In genomic region chr4:119672685-119673084, GRCm38 (mm10) we compare ENCODE assay signal across 12 mouse cellular contexts. TPM values are rescaled to one million over a fixed set of nuclear protein-coding genes. Genes with fewer than 3 reads are reported as not detected.
DNase-seq lines count a peak whose midpoint lies in the region; ATAC-seq and TF ChIP-seq lines count a peak whose summit lies in the region.
"Had no signal": no experiment of that assay in that cellular context is flagged by ENCODE, and none has a peak within 500 bp of the region (broad histone marks: within the 10 kb centered on the region; RNA-seq: fewer than 3 reads in every experiment).

No protein-coding gene starts in this region.

- H3K27me3 ChIP-seq in hindbrain, postnatal 0 days (ENCODE audit: insufficient read depth, low read length), result no peaks in the 10 kb centered on the region
- H3K27me3 ChIP-seq in hindbrain, embryonic 11.5 days (ENCODE audit: control insufficient read depth, insufficient read depth, low read length), result no peaks in the 10 kb centered on the region
- no peaks in the 10 kb centered on the region for H3K27me3 ChIP-seq in CH12.LX (replicated peaks)

- no peaks in the 10 kb centered on the region for H3K36me3 ChIP-seq in hindbrain, postnatal 0 days (ENCODE audit: insufficient read depth, low read length)
- H3K36me3 ChIP-seq in hindbrain, embryonic 11.5 days (ENCODE audit: control insufficient read depth, insufficient read depth, low read length), result no peaks in the 10 kb centered on the region
- no peaks in the 10 kb centered on the region for H3K36me3 ChIP-seq in CH12.LX (replicated peaks in 1 of 2; ENCODE audit: control insufficient read depth in 1 of 2, insufficient read depth in 1 of 2, low read length in 1 of 2)

- no peaks in the 10 kb centered on the region for H3K9me3 ChIP-seq in hindbrain, postnatal 0 days (ENCODE audit: low read length)
- H3K9me3 ChIP-seq in hindbrain, embryonic 11.5 days (ENCODE audit: control insufficient read depth, low read length), result no peaks in the 10 kb centered on the region
- no peaks in the 10 kb centered on the region for H3K9me3 ChIP-seq in CH12.LX (replicated peaks; ENCODE audit: low read length)

- DNase-seq in hindbrain, postnatal 0 days (ENCODE audit: low spot score), result peak; percentile 47
- no peak for DNase-seq in hindbrain, embryonic 11.5 days (ENCODE audit: low spot score)
- DNase-seq in 416B (ENCODE audit: low read depth), result peak; percentile 11
- peak; percentile 57 for DNase-seq in CH12.LX (ENCODE audit: extremely low read depth)
- no peak for DNase-seq in spleen, postnatal 4 days (ENCODE audit: low spot score in 2 of 2)
- no peak for DNase-seq in yolk sac, embryonic 10.5 days (ENCODE audit: low spot score)
- DNase-seq: heart, adult 18-20 months; kidney, adult 18-20 months; lung, adult 2 months had no signal

- no peak overlapping the region for H3K27ac ChIP-seq in hindbrain, postnatal 0 days
- H3K27ac ChIP-seq in hindbrain, embryonic 11.5 days (ENCODE audit: low read depth, low read length), result no peak overlapping the region
- H3K27ac ChIP-seq in CH12.LX (ENCODE audit: insufficient read depth, low read depth), result no peak overlapping the region

- peaks cover 6% of the 10 kb centered on the region; the same call in 1 of the 2 replicates for H3K4me1 ChIP-seq in hindbrain, postnatal 0 days (ENCODE audit: insufficient read depth, low read length)
- no peaks in the 10 kb centered on the region for H3K4me1 ChIP-seq in hindbrain, embryonic 11.5 days (replicated peaks; ENCODE audit: control insufficient read depth, insufficient read depth, low read length)
- peaks cover 24 to 68% of the 10 kb centered on the region in 2 experiments for H3K4me1 ChIP-seq in CH12.LX (ENCODE audit: control insufficient read depth in 1 of 2, insufficient read depth in 2 of 2)

- no peak overlapping the region for H3K4me3 ChIP-seq in hindbrain, postnatal 0 days (ENCODE audit: low read length)
- no peak overlapping the region for H3K4me3 ChIP-seq in hindbrain, embryonic 11.5 days (ENCODE audit: low read depth, low read length)
- no peak overlapping the region for H3K4me3 ChIP-seq in CH12.LX (replicated peaks in 1 of 3; ENCODE audit: low read depth in 2 of 3, low read length in 2 of 3, poor library complexity in 1 of 3)
- H3K4me3 ChIP-seq: myocyte had no signal

- 35% methylated on average over 5 of the region's 5 CpGs for WGBS in hindbrain, postnatal 0 days
- WGBS in hindbrain, embryonic 11.5 days, result 42% methylated on average over 5 of the region's 5 CpGs

- TF ChIP-seq CTCF in hindbrain, postnatal 0 days (IDR thresholded peaks at IDR 0.05; ENCODE audit: low read depth), result peak; percentile 58
- peak in 1 of 2 experiments; percentile 67; a peak in 2 of 4 replicates for TF ChIP-seq CTCF in CH12.LX (conservative IDR thresholded peaks at IDR 0.05 in 1 of 2, IDR thresholded peaks at IDR 0.05 in 1 of 2; ENCODE audit: low read depth in 2 of 2, low read length in 2 of 2)

- dilution Hi-C loops in CH12.LX (cut with MboI; ENCODE audit: extremely low pct_ligation_motif_present, extremely low pct_unique_long_range_greater_than_20kb, low sequenced_read_pairs), result no loop called here

- no peak for TF ChIP-seq EP300 in CH12.LX (IDR thresholded peaks at IDR 0.05; ENCODE audit: low read length)

- no peak overlapping the region for H3K4me2 ChIP-seq in hindbrain, postnatal 0 days (ENCODE audit: low read depth, low read length)
- H3K4me2 ChIP-seq in hindbrain, embryonic 11.5 days (replicated peaks; ENCODE audit: low read depth, low read length), result no peak overlapping the region
- no peak overlapping the region for H3K4me2 ChIP-seq in CH12.LX (ENCODE audit: insufficient read depth, low read depth, poor library complexity, severe bottlenecking)

- no peak overlapping the region for H3K9ac ChIP-seq in hindbrain, postnatal 0 days (replicated peaks; ENCODE audit: low read length)
- H3K9ac ChIP-seq in hindbrain, embryonic 11.5 days (ENCODE audit: low read depth, low read length), result no peak overlapping the region
- H3K9ac ChIP-seq in CH12.LX (ENCODE audit: insufficient read depth, low read depth), result no peak overlapping the region

- in situ Hi-C loops in CH12.LX (cut with MboI; ENCODE audit: low pct_ligation_motif_present, low pct_unique_long_range_greater_than_20kb, low sequenced_read_pairs), result loop anchor here (25.0 kb wide), 1 partner anchor 410 kb away; the partner anchor contains the start of gene Cldn19

- TF ChIP-seq RAD21 in CH12.LX (IDR thresholded peaks at IDR 0.05; ENCODE audit: low read depth, low read length), result peak; percentile 48

- TF ChIP-seq POLR2A in CH12.LX (IDR thresholded peaks at IDR 0.05; ENCODE audit: low read depth, low read length), result no peak

- no peaks in the 10 kb centered on the region for H3K79me2 ChIP-seq in CH12.LX (replicated peaks; ENCODE audit: control insufficient read depth, extremely low read depth, insufficient read depth, poor library complexity, severe bottlenecking)

- ATAC-seq in hindbrain, postnatal 0 days, result no peak
- no peak for ATAC-seq in hindbrain, embryonic 11.5 days (ENCODE audit: low FRiP score)
- ATAC-seq in megakaryocyte progenitor cell, adult 5-6 weeks (replicated peaks; ENCODE audit: poor library complexity), result peak; percentile 55

TF ChIP-seq in CH12.LX, 34 proteins besides CTCF, POLR2A, EP300 and RAD21:
- TF ChIP-seq IRF4 (IDR thresholded peaks at IDR 0.05; ENCODE audit: low read depth, low read length) (0 out of 2 replicates have a peak, but pooled peaks have one; percentile 24), USF1 (IDR thresholded peaks at IDR 0.05; ENCODE audit: low read depth, low read length) (no peak), SMC3 (IDR thresholded peaks at IDR 0.05; ENCODE audit: low read depth, low read length) (peak; percentile 62), MEF2A (IDR thresholded peaks at IDR 0.05; ENCODE audit: borderline replicate concordance, low read depth, low read length) (0 out of 2 replicates have a peak, but pooled peaks have one; percentile 26)

RNA-seq across cellular contexts. Expression of gene Guca2b, which starts 13.9 kb away (rescaled TPM):
- total RNA-seq in hindbrain, postnatal 0 days (2014; rRNA removed), result not detected in 2 replicates
- polyA plus RNA-seq in hindbrain, postnatal 0 days (2015; fragmentation: Nextera tagmentation; extraction: Ambion mirVana), result not detected in 2 replicates
- polyA plus RNA-seq in hindbrain, embryonic 11.5 days (2014; fragmentation: Nextera tagmentation; extraction: Ambion mirVana), result not detected in 2 replicates
- total RNA-seq in CH12.LX (2012; rRNA removed), result 2.3 TPM in 2 replicates
- total RNA-seq in CH12.LX (2014; rRNA removed), result not detected in 2 replicates
- 1.1 and 1.7 TPM in 2 replicates for polyA plus RNA-seq in CH12.LX (2012; ENCODE audit: insufficient read length, low read depth)
- total RNA-seq in megakaryocyte progenitor cell, adult 5-6 weeks (2015), result not detected in 2 replicates
- not detected in 2 replicates for total RNA-seq in megakaryocyte progenitor cell, adult 5-6 weeks (2017)
- total RNA-seq: left cerebral cortex, adult 18-20 months had no signal
- polyA plus RNA-seq: lung, adult 2 months; myocyte had no signal

RNA-seq across cellular contexts. Expression of gene Guca2a, which starts 35.2 kb away (rescaled TPM):
- total RNA-seq in hindbrain, postnatal 0 days (2014; rRNA removed), result not detected in 2 replicates
- polyA plus RNA-seq in hindbrain, postnatal 0 days (2015; fragmentation: Nextera tagmentation; extraction: Ambion mirVana), result not detected in 2 replicates
- not detected in 2 replicates for polyA plus RNA-seq in hindbrain, embryonic 11.5 days (2014; fragmentation: Nextera tagmentation; extraction: Ambion mirVana)
- total RNA-seq in CH12.LX (2012; rRNA removed), result not detected in 2 replicates
- total RNA-seq in CH12.LX (2014; rRNA removed), result not detected in 2 replicates
- not detected in 2 replicates for polyA plus RNA-seq in CH12.LX (2012; ENCODE audit: insufficient read length, low read depth)
- total RNA-seq in megakaryocyte progenitor cell, adult 5-6 weeks (2015), result not detected in 2 replicates
- not detected in 2 replicates for total RNA-seq in megakaryocyte progenitor cell, adult 5-6 weeks (2017)
- total RNA-seq: heart, adult 18-20 months; left cerebral cortex, adult 18-20 months had no signal
- polyA plus RNA-seq: lung, adult 2 months; myocyte had no signal

Comparison
In these comparisons a context has a peak if more than half of its experiments do, and no peak if none do; other contexts are left out.
1. DNase-seq: peak in hindbrain, postnatal 0 days (single experiment), 416B (single experiment) and CH12.LX (single experiment); none in hindbrain, embryonic 11.5 days (single experiment), spleen, postnatal 4 days (0 of 2) and yolk sac, embryonic 10.5 days (single experiment).